Mouse (Mus musculus) hindbrain, embryonic 16.5 days (tissue): Measurements from ENCODE around the gene Pck2. TPM values are rescaled to one million over a fixed set of nuclear protein-coding genes. Genes with fewer than 3 reads are reported as not detected.

Source experiments
- ATAC-seq: fragments of 200-750 bp; cut with Nextera tagmentation; 2 replicates; pipeline ENCODE4 v1.8.0; 2017; ENCODE audit warnings: moderate TSS enrichment, moderate library complexity
- H3K27ac ChIP-seq: fragments of 300-500 bp; sonication (generic); 2 replicates; pipeline ENCODE4 v1.5.1; 2014; ENCODE audit warnings: low read depth, mild to moderate bottlenecking, control low read depth, low read length, moderate library complexity
- H3K27me3 ChIP-seq: fragments of 300-500 bp; sonication (generic); replicated peaks from 2 replicates; pipeline ENCODE4 v1.6.1; 2014; ENCODE audit warnings: low read length; ENCODE audit not compliant: control insufficient read depth, insufficient read depth
- H3K36me3 ChIP-seq: fragments of 300-500 bp; sonication (generic); 2 replicates; pipeline ENCODE4 v1.6.1; 2014; ENCODE audit warnings: mild to moderate bottlenecking, low read length, moderate library complexity, mixed read lengths; ENCODE audit not compliant: control insufficient read depth, insufficient read depth
- H3K4me1 ChIP-seq: fragments of 300-500 bp; sonication (generic); 2 replicates; pipeline ENCODE4 v1.6.1; 2014; ENCODE audit warnings: low read depth, low read length; ENCODE audit not compliant: control insufficient read depth, insufficient read depth
- H3K4me2 ChIP-seq: fragments of 300-500 bp; sonication (generic); 2 replicates; pipeline ENCODE4 v1.6.1; 2014; ENCODE audit warnings: mild to moderate bottlenecking, low read length, control low read depth, moderate library complexity
- H3K4me3 ChIP-seq: fragments of 300-500 bp; sonication (generic); 2 replicates; pipeline ENCODE4 v1.5.1; 2014; ENCODE audit warnings: mild to moderate bottlenecking, low read length, control low read depth, moderate library complexity
- H3K9ac ChIP-seq: fragments of 300-500 bp; sonication (generic); 2 replicates; pipeline ENCODE4 v1.6.1; 2014; ENCODE audit warnings: low read depth, mild to moderate bottlenecking, control low read depth, low read length, moderate library complexity
- H3K9me3 ChIP-seq: fragments of 300-500 bp; sonication (generic); 2 replicates; pipeline ENCODE4 v1.6.1; 2014; ENCODE audit warnings: mild to moderate bottlenecking, low read length, moderate library complexity; ENCODE audit not compliant: control insufficient read depth
- WGBS: fragments of 180-500 bp; shearing (Covaris S2); extraction: QIAGEN DNeasy Blood & Tissue Kit; methylation state at CpG from one replicate; pipeline ENCODE4 v1.1.7; 2014; 5-methylcytosine and 5-hydroxymethylcytosine counted together
- polyA plus RNA-seq: library from polyadenylated mRNA; unstranded; fragments of >200 nt; fragmentation: Nextera tagmentation; extraction: Ambion mirVana; gene quantifications from 2 replicates; pipeline ENCODE4 v1.2.1, GENCODE M21; 2015

Pck2 gene
- polyA plus RNA-seq, 1 experiment from 2014 or later = 32.4 TPM

- H3K27ac ChIP-seq = peak overlapping the region; percentile 86
Measured at GRCm38 (mm10) chr14:55520451-55521361, 19.4 kb upstream of the Pck2 start.

GRCm38 (mm10) chr14:55524062-55524461 lies 16.0 kb upstream of the Pck2 start:
- WGBS = 41% methylated on average over 4 of the region's 4 CpGs

More at GRCm38 (mm10) chr14:55520451-55521361, 19.4 kb upstream of the Pck2 start:
- Histone ChIP-seq H3K4me3 (peak overlapping the region; percentile 51), H3K9ac (peak overlapping the region; percentile 72), H3K4me1 (peaks cover 16% of the 10 kb centered on the region), H3K36me3 (no peaks in the 10 kb centered on the region), H3K9me3 (no peaks in the 10 kb centered on the region), H3K27me3 (0 out of 2 replicates have a peak, but pooled peaks cover 3% of the 10 kb centered on the region), H3K4me2 (peak overlapping the region; percentile 93)
- peak; percentile 77 for ATAC-seq
- under 1% methylated on average over 61 of the region's 61 CpGs for WGBS

GRCm38 (mm10) chr14:55524785-55525184 lies 15.3 kb upstream of the Pck2 start, which contains the start of gene Nrl:
Gene Nrl, minus strand, starts transcription at chr14:55524981.
- H3K9ac ChIP-seq = no peak within 1 kb of the TSS
- 0 out of 2 replicates have a peak, but pooled peaks cover 3% of the 10 kb centered on the region for H3K27me3 ChIP-seq
- H3K36me3 ChIP-seq = no peaks in the 10 kb centered on the region
- H3K27ac ChIP-seq = no peak within 1 kb of the TSS
- ATAC-seq = no peak
- 54% methylated on average over 8 of the region's 8 CpGs for WGBS
- no peak within 1 kb of the TSS for H3K4me3 ChIP-seq
- peaks cover 7% of the 10 kb centered on the region for H3K4me1 ChIP-seq
- H3K9me3 ChIP-seq = no peaks in the 10 kb centered on the region
- H3K4me2 ChIP-seq = no peak within 1 kb of the TSS

More at GRCm38 (mm10) chr14:55524062-55524461, 16.0 kb upstream of the Pck2 start:
- H3K4me2 ChIP-seq = no peak overlapping the region
- no peak overlapping the region for H3K9ac ChIP-seq
- H3K27ac ChIP-seq = no peak overlapping the region
- 0 out of 2 replicates have a peak, but pooled peaks cover 3% of the 10 kb centered on the region for H3K27me3 ChIP-seq
- no peaks in the 10 kb centered on the region for H3K9me3 ChIP-seq
- H3K4me1 ChIP-seq = peaks cover 13% of the 10 kb centered on the region
- no peak for ATAC-seq
- no peak overlapping the region for H3K4me3 ChIP-seq
- H3K36me3 ChIP-seq = no peaks in the 10 kb centered on the region

- 0 out of 2 replicates have a peak, but pooled peaks cover 3% of the 10 kb centered on the region for H3K27me3 ChIP-seq
- no peak overlapping the region for H3K9ac ChIP-seq
- H3K4me1 ChIP-seq = no peaks in the 10 kb centered on the region
- no peak overlapping the region for H3K4me3 ChIP-seq
- H3K4me2 ChIP-seq = no peak overlapping the region
- WGBS = 76% methylated on average over 2 of the region's 2 CpGs
- no peaks in the 10 kb centered on the region for H3K36me3 ChIP-seq
- no peaks in the 10 kb centered on the region for H3K9me3 ChIP-seq
- no peak overlapping the region for H3K27ac ChIP-seq
- no peak for ATAC-seq
Measured at GRCm38 (mm10) chr14:55526674-55527073, 13.4 kb upstream of the Pck2 start.

GRCm38 (mm10) chr14:55527940-55528339 lies 12.1 kb upstream of the Pck2 start:
- H3K4me3 ChIP-seq = no peak overlapping the region
- H3K4me2 ChIP-seq = no peak overlapping the region
- no peaks in the 10 kb centered on the region for H3K9me3 ChIP-seq
- WGBS = 20% methylated on average over 3 of the region's 3 CpGs
- no peaks in the 10 kb centered on the region for H3K4me1 ChIP-seq
- H3K36me3 ChIP-seq = no peaks in the 10 kb centered on the region
- H3K27ac ChIP-seq = no peak overlapping the region
- no peaks in the 10 kb centered on the region for H3K27me3 ChIP-seq
- H3K9ac ChIP-seq = no peak overlapping the region
- no peak for ATAC-seq

GRCm38 (mm10) chr14:55536116-55536745 lies 3.8 kb upstream of the Pck2 start:
- Histone ChIP-seq H3K27ac (no peak overlapping the region), H3K4me3 (no peak overlapping the region), H3K36me3 (no peaks in the 10 kb centered on the region), H3K4me2 (no peak overlapping the region), H3K9me3 (no peaks in the 10 kb centered on the region), H3K27me3 (no peaks in the 10 kb centered on the region), H3K9ac (no peak overlapping the region), H3K4me1 (peaks cover 6% of the 10 kb centered on the region)
- no peak for ATAC-seq
- WGBS = 61% methylated on average over 6 of the region's 6 CpGs

- Histone ChIP-seq H3K9ac (peak overlapping the region; percentile 82), H3K36me3 (peaks cover 12% of the 10 kb centered on the region), H3K4me2 (peak overlapping the region; percentile 87), H3K9me3 (no peaks in the 10 kb centered on the region), H3K4me1 (peaks cover 15% of the 10 kb centered on the region), H3K27me3 (no peaks in the 10 kb centered on the region), H3K4me3 (peak overlapping the region; percentile 61), H3K27ac (peak overlapping the region; percentile 88)
- WGBS = 4% methylated on average over 10 of the region's 10 CpGs
- peak; percentile 55 for ATAC-seq
Measured at GRCm38 (mm10) chr14:55540787-55541321, 788 bp downstream of the Pck2 start.

- no peak for ATAC-seq
- H3K36me3 ChIP-seq = peaks cover 12% of the 10 kb centered on the region
- H3K9ac ChIP-seq = no peak overlapping the region
- H3K4me1 ChIP-seq = peaks cover 15% of the 10 kb centered on the region
- H3K4me3 ChIP-seq = no peak overlapping the region
- H3K27me3 ChIP-seq = no peaks in the 10 kb centered on the region
- no peak overlapping the region for H3K27ac ChIP-seq
- 97% methylated on average over 12 of the region's 12 CpGs for WGBS
- H3K4me2 ChIP-seq = no peak overlapping the region
- H3K9me3 ChIP-seq = no peaks in the 10 kb centered on the region
Measured at GRCm38 (mm10) chr14:55542268-55542667, 2.2 kb downstream of the Pck2 start.

- Histone ChIP-seq H3K4me3 (no peak overlapping the region), H3K4me1 (peaks cover 15% of the 10 kb centered on the region), H3K9ac (0 out of 2 replicates have a peak overlapping the region, but pooled peaks have one; percentile 5), H3K36me3 (peaks cover 22% of the 10 kb centered on the region), H3K27me3 (no peaks in the 10 kb centered on the region), H3K27ac (no peak overlapping the region), H3K4me2 (no peak overlapping the region), H3K9me3 (no peaks in the 10 kb centered on the region)
- WGBS = 51% methylated on average over 9 of the region's 9 CpGs
- ATAC-seq = no peak
Measured at GRCm38 (mm10) chr14:55544334-55544733, 4.3 kb downstream of the Pck2 start.
